ENCODE assay signal across 8 mouse cellular contexts in the genomic region with DNA sequence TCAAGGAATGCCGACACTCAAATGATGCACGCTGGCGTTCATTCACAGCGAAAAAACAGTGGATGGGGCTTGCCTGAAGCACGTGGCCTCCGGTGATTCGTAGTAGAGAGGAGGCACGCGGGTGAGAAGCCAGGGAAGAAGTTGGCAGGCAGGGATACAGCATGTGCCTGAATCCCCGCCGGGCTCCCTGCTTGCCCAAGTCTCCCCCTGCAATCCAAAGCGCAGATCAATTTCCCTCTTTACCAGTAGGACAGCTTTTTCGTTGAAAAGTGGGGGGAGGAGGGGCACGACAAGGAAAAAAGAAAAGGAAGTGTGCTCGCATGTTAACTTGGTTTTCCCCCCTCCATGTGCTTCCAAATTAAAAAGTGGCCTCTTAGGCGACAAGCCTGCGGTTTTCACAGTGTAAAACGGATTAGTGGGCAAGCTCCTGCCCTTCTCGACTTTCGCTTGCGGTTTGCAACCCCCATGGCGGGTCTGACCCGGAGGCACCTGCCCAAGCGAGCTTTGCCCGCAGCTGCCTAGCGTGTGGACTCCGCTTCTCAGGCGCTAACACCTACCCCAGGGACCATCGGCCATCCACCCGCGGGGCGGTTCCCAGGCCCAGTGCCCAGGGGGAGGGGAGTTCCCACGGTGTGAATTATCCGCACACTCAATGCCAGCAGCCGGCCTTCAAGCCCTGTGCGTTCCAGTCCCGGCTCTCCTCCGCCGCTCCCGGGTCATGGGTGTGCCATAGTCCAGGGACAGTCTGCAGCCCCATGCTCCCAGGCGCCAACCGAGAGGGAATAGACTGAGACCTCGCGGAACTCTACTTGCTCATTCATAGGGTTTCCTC. TPM values are rescaled to one million over a fixed set of nuclear protein-coding genes. Genes with fewer than 3 reads are reported as not detected.
A peak's percentile ranks its signal among the peaks of the same experiment; 100 is the strongest.
DNase-seq lines count a peak whose midpoint lies in the region; ATAC-seq and TF ChIP-seq lines count a peak whose summit lies in the region.

No protein-coding gene starts in this region.

- H3K4me3 ChIP-seq in cortical plate, adult 2 months (ENCODE audit: insufficient read depth, low read length), result peak overlapping the region; percentile 86
- peak overlapping the region; percentile 73 for H3K4me3 ChIP-seq in intestine, postnatal 0 days (ENCODE audit: low read depth, low read length)
- H3K4me3 ChIP-seq in lung, embryonic 14.5 days (ENCODE audit: low read depth, low read length), result peak overlapping the region; percentile 66
- H3K4me3 ChIP-seq in neural tube, embryonic 15.5 days (replicated peaks), result peak overlapping the region; percentile 65

- no peaks in the 10 kb centered on the region for H3K9me3 ChIP-seq in intestine, postnatal 0 days (ENCODE audit: control insufficient read depth)
- no peaks in the 10 kb centered on the region for H3K9me3 ChIP-seq in lung, embryonic 14.5 days (ENCODE audit: low read depth, low read length)
- H3K9me3 ChIP-seq in neural tube, embryonic 15.5 days (replicated peaks), result no peaks in the 10 kb centered on the region

- H3K9ac ChIP-seq in intestine, postnatal 0 days (ENCODE audit: low read depth, low read length), result peak overlapping the region; percentile 38
- peak overlapping the region; percentile 56 for H3K9ac ChIP-seq in lung, embryonic 14.5 days
- peak overlapping the region; percentile 50 for H3K9ac ChIP-seq in neural tube, embryonic 15.5 days (replicated peaks)

- H3K27me3 ChIP-seq in intestine, postnatal 0 days (replicated peaks; ENCODE audit: control insufficient read depth, insufficient read depth, low read length), result no peaks in the 10 kb centered on the region
- H3K27me3 ChIP-seq in lung, embryonic 14.5 days (ENCODE audit: insufficient read depth, low read length), result no peaks in the 10 kb centered on the region
- no peaks in the 10 kb centered on the region for H3K27me3 ChIP-seq in neural tube, embryonic 15.5 days (replicated peaks)

- H3K27ac ChIP-seq in cortical plate, adult 2 months (ENCODE audit: insufficient read depth, low read length), result no peak overlapping the region
- H3K27ac ChIP-seq in intestine, postnatal 0 days (ENCODE audit: low read depth, low read length), result no peak overlapping the region
- H3K27ac ChIP-seq in lung, embryonic 14.5 days (ENCODE audit: low read depth), result peak overlapping the region; percentile 7; the same call in 1 of the 2 replicates
- peak overlapping the region; percentile 95; the same call in 1 of the 2 replicates for H3K27ac ChIP-seq in neural tube, embryonic 15.5 days (replicated peaks)

- ATAC-seq in intestine, postnatal 0 days, result no peak
- ATAC-seq in lung, embryonic 14.5 days (ENCODE audit: insufficient read depth), result peak; percentile 3; the same call in 1 of the 2 replicates
- ATAC-seq in neural tube, embryonic 15.5 days (ENCODE audit: low FRiP score), result peak; percentile 33

- DNase-seq in lung, adult 18-20 months, result peak; percentile 63 to 70
- no peak for DNase-seq in lung, postnatal 25 days (ENCODE audit: low spot score)
- peak; percentile 97 for DNase-seq in heart, adult 11 months
- DNase-seq in lung, embryonic 14.5 days, result peak; percentile 68
- DNase-seq in urinary bladder, adult 2 months (ENCODE audit: low spot score), result peak; percentile 53

- WGBS in intestine, postnatal 0 days, result under 1% methylated on average over 44 of the region's 44 CpGs
- 1% methylated on average over 44 of the region's 44 CpGs for WGBS in lung, embryonic 14.5 days
- under 1% methylated on average over 44 of the region's 44 CpGs for WGBS in neural tube, embryonic 15.5 days

- peak overlapping the region; percentile 98 for H3K4me2 ChIP-seq in intestine, postnatal 0 days (replicated peaks; ENCODE audit: low read depth)
- peak overlapping the region; percentile 95 for H3K4me2 ChIP-seq in lung, embryonic 14.5 days
- peak overlapping the region; percentile 94 for H3K4me2 ChIP-seq in neural tube, embryonic 15.5 days

- H3K36me3 ChIP-seq in intestine, postnatal 0 days (ENCODE audit: control insufficient read depth, insufficient read depth), result no peaks in the 10 kb centered on the region
- H3K36me3 ChIP-seq in lung, embryonic 14.5 days (ENCODE audit: insufficient read depth), result no peaks in the 10 kb centered on the region
- H3K36me3 ChIP-seq in neural tube, embryonic 15.5 days, result no peaks in the 10 kb centered on the region

- no peaks in the 10 kb centered on the region; the same call in 1 of the 2 replicates for H3K4me1 ChIP-seq in cortical plate, adult 2 months (ENCODE audit: control insufficient read depth, insufficient read depth, low read length)
- H3K4me1 ChIP-seq in intestine, postnatal 0 days (replicated peaks; ENCODE audit: control insufficient read depth, insufficient read depth, low read length), result peaks cover 5% of the 10 kb centered on the region
- peaks cover 4% of the 10 kb centered on the region for H3K4me1 ChIP-seq in lung, embryonic 14.5 days (ENCODE audit: insufficient read depth)
- peaks cover 28% of the 10 kb centered on the region for H3K4me1 ChIP-seq in neural tube, embryonic 15.5 days

- no peak for TF ChIP-seq CTCF in cortical plate, adult 2 months (IDR thresholded peaks at IDR 0.05; ENCODE audit: extremely low read depth, insufficient read depth, low read length)
- no peak for TF ChIP-seq CTCF in intestine, postnatal 0 days (IDR thresholded peaks at IDR 0.05; ENCODE audit: low read depth)
- peak; percentile 28 for TF ChIP-seq CTCF in lung, embryonic 14.5 days (IDR thresholded peaks at IDR 0.05; ENCODE audit: low read depth)

- TF ChIP-seq POLR2A in cortical plate, adult 2 months (IDR thresholded peaks at IDR 0.05; ENCODE audit: extremely low read depth, insufficient read depth, low read length), result no peak

RNA-seq across cellular contexts. Expression of a gene that starts 11.2 kb away (rescaled TPM):
- 1.9 and 2.1 TPM in 2 replicates for polyA plus RNA-seq in cortical plate, adult 2 months (2012; rRNA removed)
- 6.3 and 6.8 TPM in 2 replicates for polyA plus RNA-seq in intestine, postnatal 0 days (2015; fragmentation: Nextera tagmentation; extraction: Ambion mirVana)
- polyA plus RNA-seq in lung, embryonic 14.5 days (2014; fragmentation: Nextera tagmentation; extraction: Ambion mirVana), result 8.9 and 11.4 TPM in 2 replicates
- polyA plus RNA-seq in neural tube, embryonic 15.5 days (2015; fragmentation: Nextera tagmentation; extraction: Ambion mirVana), result 8.6 and 13.1 TPM in 2 replicates
- 3.6 and 3.9 TPM in 2 replicates for polyA plus RNA-seq in urinary bladder, adult 2 months (2012; rRNA removed)

RNA-seq across cellular contexts. Expression of a gene that starts 22.5 kb away (rescaled TPM):
- 5.4 and 7.4 TPM in 2 replicates for polyA plus RNA-seq in cortical plate, adult 2 months (2012; rRNA removed)
- 0.95 and 1.2 TPM in 2 replicates for polyA plus RNA-seq in intestine, postnatal 0 days (2015; fragmentation: Nextera tagmentation; extraction: Ambion mirVana)
- polyA plus RNA-seq in lung, embryonic 14.5 days (2014; fragmentation: Nextera tagmentation; extraction: Ambion mirVana), result 8.3 and 8.5 TPM in 2 replicates
- polyA plus RNA-seq in neural tube, embryonic 15.5 days (2015; fragmentation: Nextera tagmentation; extraction: Ambion mirVana), result 3.8 and 5.2 TPM in 2 replicates
- polyA plus RNA-seq in urinary bladder, adult 2 months (2012; rRNA removed), result 3.4 and 4.9 TPM in 2 replicates

RNA-seq across cellular contexts. Expression of a gene that starts 28.7 kb away (rescaled TPM):
- 37.1 and 38.0 TPM in 2 replicates for polyA plus RNA-seq in cortical plate, adult 2 months (2012; rRNA removed)
- 22.6 and 30.1 TPM in 2 replicates for polyA plus RNA-seq in intestine, postnatal 0 days (2015; fragmentation: Nextera tagmentation; extraction: Ambion mirVana)
- polyA plus RNA-seq in lung, embryonic 14.5 days (2014; fragmentation: Nextera tagmentation; extraction: Ambion mirVana), result 39.1 and 46.2 TPM in 2 replicates
- 46.2 and 57.7 TPM in 2 replicates for polyA plus RNA-seq in neural tube, embryonic 15.5 days (2015; fragmentation: Nextera tagmentation; extraction: Ambion mirVana)
- polyA plus RNA-seq in urinary bladder, adult 2 months (2012; rRNA removed), result 31.4 and 31.7 TPM in 2 replicates

RNA-seq across cellular contexts. Expression of a gene that starts 29.6 kb away (rescaled TPM):
- 0.32 TPM in 1 of 2 replicates, not detected in the other for polyA plus RNA-seq in cortical plate, adult 2 months (2012; rRNA removed)
- not detected in 2 replicates for polyA plus RNA-seq in intestine, postnatal 0 days (2015; fragmentation: Nextera tagmentation; extraction: Ambion mirVana)
- not detected in 2 replicates for polyA plus RNA-seq in lung, embryonic 14.5 days (2014; fragmentation: Nextera tagmentation; extraction: Ambion mirVana)
- not detected in 2 replicates for polyA plus RNA-seq in neural tube, embryonic 15.5 days (2015; fragmentation: Nextera tagmentation; extraction: Ambion mirVana)
- polyA plus RNA-seq in urinary bladder, adult 2 months (2012; rRNA removed), result not detected in 2 replicates

Comparison
In these comparisons a context has a peak if more than half of its experiments do, and no peak if none do; other contexts are left out.
1. H3K27ac ChIP-seq: peak in lung, embryonic 14.5 days (single experiment) and neural tube, embryonic 15.5 days (single experiment); none in cortical plate, adult 2 months (single experiment) and intestine, postnatal 0 days (single experiment).
2. Peak in every context shown above with its lines, with median percentiles within 50 percentile points of each other: H3K4me3 ChIP-seq, H3K4me2 ChIP-seq and H3K9ac ChIP-seq.